Mouse (Mus musculus) heart, postnatal 36 days (tissue): ENCODE results near the gene Vps54. TPM values are rescaled to one million over a fixed set of nuclear protein-coding genes. Genes with fewer than 3 reads are reported as not detected.
"Not testable (repeated sequence)": the region's sequence is repeated elsewhere in the genome, so short reads cannot be mapped to it uniquely, and the experiment has no call there.

Experiments used
- DNase-seq, 2 experiments: peaks; one replicate each; pipeline ENCODE4 v3.0.0; 2021 to 2022
- intact Hi-C: fragments of 180-260 bp; cut with DNase I; formaldehyde crosslinking; loops from one replicate; pipeline ENCODE4 v1.15.1; 2025
- total RNA-seq, 2 experiments: library from RNA; stranded (reverse); gene quantifications; 2 replicates each; pipeline ENCODE4 v1.2.3; 2021

Vps54 gene
- total RNA-seq: 10 to 100 TPM; 19.4 to 19.5 TPM

- DNase-seq: peak; percentile 64 to 84
- intact Hi-C loops: loop anchor here (5.0 kb wide), 2 partner anchors 147 to 407 kb away; partner anchors contain the start of genes Lgalsl and Peli1
Observed at GRCm38 (mm10) chr11:21239021-21239661, at the start of gene Vps54. Gene Vps54 (plus strand): TSS chr11:21239281.

GRCm38 (mm10) chr11:21191821-21192220, 47.3 kb upstream of the Vps54 start:
- intact Hi-C loops, DNase-seq: not testable (repeated sequence)

GRCm38 (mm10) chr11:21194851-21195250, 44.2 kb upstream of the Vps54 start:
- intact Hi-C loops: no loop called here
- no peak for DNase-seq

- no peak for DNase-seq
- intact Hi-C loops: no loop called here
Observed at GRCm38 (mm10) chr11:21209046-21209445, 30.0 kb upstream of the Vps54 start.

GRCm38 (mm10) chr11:21209701-21210100, 29.4 kb upstream of the Vps54 start:
- DNase-seq, intact Hi-C loops: not testable (repeated sequence)

- intact Hi-C loops: no loop called here
- DNase-seq: no peak
Observed at GRCm38 (mm10) chr11:21217419-21217818, 21.7 kb upstream of the Vps54 start.

GRCm38 (mm10) chr11:21219281-21219680, 19.8 kb upstream of the Vps54 start:
- DNase-seq: no peak
- intact Hi-C loops: no loop called here

GRCm38 (mm10) chr11:21219851-21220587, 19.1 kb upstream of the Vps54 start:
- intact Hi-C loops: no loop called here
- DNase-seq: no peak

- intact Hi-C loops: no loop called here
- DNase-seq: no peak
Observed at GRCm38 (mm10) chr11:21220754-21221153, 18.3 kb upstream of the Vps54 start.

- intact Hi-C loops: no loop called here
Observed at GRCm38 (mm10) chr11:21221396-21221795, 17.7 kb upstream of the Vps54 start.

GRCm38 (mm10) chr11:21222606-21223207, 16.4 kb upstream of the Vps54 start:
- intact Hi-C loops: no loop called here
- DNase-seq: no peak

More at GRCm38 (mm10) chr11:21221396-21221795, 17.7 kb upstream of the Vps54 start:
- DNase-seq: no peak

- intact Hi-C loops: no loop called here
- no peak for DNase-seq
Observed at GRCm38 (mm10) chr11:21223539-21223938, 15.5 kb upstream of the Vps54 start.

- DNase-seq: no peak
- intact Hi-C loops: no loop called here
Observed at GRCm38 (mm10) chr11:21224041-21224440, 15.0 kb upstream of the Vps54 start.

- intact Hi-C loops: no loop called here
- no peak for DNase-seq
Observed at GRCm38 (mm10) chr11:21224446-21224845, 14.6 kb upstream of the Vps54 start.

GRCm38 (mm10) chr11:21224983-21225382, 14.1 kb upstream of the Vps54 start:
- intact Hi-C loops: no loop called here
- DNase-seq: no peak

- DNase-seq: no peak
- intact Hi-C loops: loop anchor here (5.0 kb wide), 2 partner anchors 143 to 403 kb away; partner anchors contain the start of genes Lgalsl and Peli1
Observed at GRCm38 (mm10) chr11:21235381-21235780, 3.7 kb upstream of the Vps54 start.

GRCm38 (mm10) chr11:21235821-21236220, 3.3 kb upstream of the Vps54 start:
- DNase-seq: no peak
- intact Hi-C loops: loop anchor here (5.0 kb wide), 2 partner anchors 144 to 404 kb away; partner anchors contain the start of genes Lgalsl and Peli1

GRCm38 (mm10) chr11:21236996-21237395, 2.1 kb upstream of the Vps54 start:
- intact Hi-C loops: loop anchor here (5.0 kb wide), 2 partner anchors 145 to 405 kb away; partner anchors contain the start of genes Lgalsl and Peli1
- no peak for DNase-seq

- intact Hi-C loops: loop anchor here (5.0 kb wide), 2 partner anchors 145 to 405 kb away; partner anchors contain the start of genes Lgalsl and Peli1
- DNase-seq: no peak
Observed at GRCm38 (mm10) chr11:21237474-21238278, 1.4 kb upstream of the Vps54 start.
